Mouse (Mus musculus) liver, embryonic 14.5 days (tissue): Measurements from ENCODE around the gene Olfr1097.

ENCODE experiments used
- CTCF ChIP-seq: IDR thresholded peaks from 2 replicates; pipeline ENCODE4 v1.5.1; 2016; ENCODE audit warnings: antibody characterized with exemption, low read depth, control low read depth
- EP300 ChIP-seq: IDR thresholded peaks from 2 replicates; pipeline ENCODE4 v1.6.1; 2016; ENCODE audit warnings: antibody characterized with exemption, low read depth

DNA sequence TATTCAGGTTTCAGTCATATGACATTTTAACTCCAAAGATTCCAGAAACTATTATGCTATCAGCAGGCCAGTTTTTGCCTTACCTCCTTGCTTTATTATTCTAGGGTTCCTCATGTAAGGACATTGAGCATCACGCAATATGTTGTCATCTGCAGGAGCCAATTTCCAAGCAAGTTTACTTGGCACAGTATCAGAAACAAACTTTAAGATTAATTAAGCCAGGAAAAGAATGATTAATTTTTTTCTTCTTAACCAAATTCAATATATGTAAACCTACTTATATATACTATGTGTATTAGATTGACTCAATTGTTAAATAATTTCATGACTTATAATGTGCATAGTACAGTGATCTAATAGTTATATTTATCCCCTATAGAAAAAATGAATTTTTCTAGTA, at the start of gene Olfr1097:
- TF ChIP-seq EP300 (no peak), CTCF (no peak)
